Mouse (Mus musculus) liver, adult 2 months (tissue): ENCODE measurements around the gene Rasa3. TPM values are rescaled to one million over a fixed set of nuclear protein-coding genes. Genes with fewer than 3 reads are reported as not detected.
A peak's percentile ranks its signal among the peaks of the same experiment; 100 is the strongest.

Experiments
- DNase-seq: peaks from one replicate; pipeline ENCODE4 v3.0.0-alpha.2; 2011; ENCODE audit warnings: low read depth, low spot score; ENCODE audit errors: extremely low read depth
- H3K27ac ChIP-seq: fragments of 200-500 bp; replicated peaks from 2 replicates; pipeline ENCODE4 v1.5.1; 2012; ENCODE audit warnings: low read depth, mild to moderate bottlenecking, control low read depth, inconsistent platforms, low read length; ENCODE audit not compliant: insufficient read depth
- H3K27me3 ChIP-seq: fragments of 200-500 bp; 2 replicates; pipeline ENCODE4 v1.6.1; 2012; ENCODE audit warnings: mild to moderate bottlenecking, moderate library complexity, low read length, inconsistent platforms; ENCODE audit not compliant: control insufficient read depth, insufficient read depth
- H3K36me3 ChIP-seq: fragments of 200-500 bp; 2 replicates; pipeline ENCODE4 v1.6.1; 2012; ENCODE audit warnings: low read length, inconsistent platforms; ENCODE audit not compliant: control insufficient read depth, insufficient read depth
- H3K4me1 ChIP-seq: fragments of 200-500 bp; 2 replicates; pipeline ENCODE4 v1.6.1; 2011; ENCODE audit warnings: low read length; ENCODE audit not compliant: control insufficient read depth, insufficient read depth
- H3K4me3 ChIP-seq: fragments of 200-500 bp; 2 replicates; pipeline ENCODE4 v1.5.1; 2011; ENCODE audit warnings: low read depth, mild to moderate bottlenecking, control low read depth, low read length, moderate library complexity; ENCODE audit not compliant: insufficient read depth
- H3K79me2 ChIP-seq: fragments of 200-500 bp; 2 replicates; pipeline ENCODE4 v1.6.1; 2012; ENCODE audit warnings: inconsistent platforms, mild to moderate bottlenecking, low read length, moderate library complexity; ENCODE audit not compliant: control insufficient read depth, insufficient read depth
- H3K9ac ChIP-seq: fragments of 200-500 bp; 2 replicates; pipeline ENCODE4 v1.6.1; 2012; ENCODE audit warnings: low read depth, mild to moderate bottlenecking, control low read depth, inconsistent platforms, low read length
- CTCF ChIP-seq: fragments of 200-500 bp; IDR thresholded peaks from 2 replicates; pipeline ENCODE4 v1.5.1; 2011; ENCODE audit warnings: low read depth, low read length, control low read depth
- POLR2A ChIP-seq: fragments of 200-500 bp; IDR thresholded peaks from 2 replicates; pipeline ENCODE4 v1.6.1; 2011; ENCODE audit warnings: low read length, control low read depth; ENCODE audit not compliant: insufficient read depth; ENCODE audit errors: extremely low read depth
- WGBS: fragments of 180-500 bp; shearing (Covaris S2); methylation state at CpG from one replicate; pipeline ENCODE4 v1.1.7; 2018; 5-methylcytosine and 5-hydroxymethylcytosine counted together
- polyA plus RNA-seq: library from polyadenylated mRNA; depleted of rRNA; stranded (reverse); fragments of >200 nt; gene quantifications from 2 replicates; pipeline ENCODE4 v1.2.3, GENCODE M21; 2012
- total RNA-seq: library from RNA; depleted of rRNA; stranded (reverse); fragments of >200 nt; gene quantifications from 2 replicates; pipeline ENCODE4 v1.2.3, GENCODE M21; 2014

The Rasa3 gene
- total and polyA plus RNA-seq, 2 experiments, result 6.6 to 10.3 TPM

- Histone ChIP-seq H3K4me3 (no peak overlapping the region), H3K9ac (no peak overlapping the region), H3K36me3 (no peaks in the 10 kb centered on the region), H3K4me1 (peaks cover 2% of the 10 kb centered on the region; the same call in 1 of the 2 replicates), H3K27ac (no peak overlapping the region; the same call in 1 of the 2 replicates), H3K79me2 (no peaks in the 10 kb centered on the region), H3K27me3 (no peaks in the 10 kb centered on the region)
- no peak for DNase-seq
- WGBS, result 75% methylated on average over 4 of the region's 4 CpGs
- TF ChIP-seq POLR2A (no peak), CTCF (peak; percentile 43)
Measured at GRCm38 (mm10) chr8:13673215-13673614, 4.2 kb downstream of the Rasa3 start.

- DNase-seq, result peak; percentile 29
- Histone ChIP-seq H3K4me1 (no peaks in the 10 kb centered on the region), H3K27ac (0 out of 2 replicates have a peak overlapping the region, but pooled peaks have one; percentile 3), H3K79me2 (no peaks in the 10 kb centered on the region), H3K36me3 (no peaks in the 10 kb centered on the region), H3K27me3 (no peaks in the 10 kb centered on the region), H3K4me3 (no peak overlapping the region), H3K9ac (no peak overlapping the region)
- TF ChIP-seq POLR2A, result no peak
- TF ChIP-seq CTCF, result no peak
- WGBS, result 79% methylated on average over 10 of the region's 10 CpGs
Measured at GRCm38 (mm10) chr8:13671246-13672003, 6.0 kb downstream of the Rasa3 start.

GRCm38 (mm10) chr8:13670011-13670471, 7.4 kb downstream of the Rasa3 start:
- peak overlapping the region; percentile 27 for H3K27ac ChIP-seq
- no peaks in the 10 kb centered on the region for H3K79me2 ChIP-seq
- no peaks in the 10 kb centered on the region for H3K36me3 ChIP-seq
- H3K27me3 ChIP-seq, result no peaks in the 10 kb centered on the region
- H3K9ac ChIP-seq, result no peak overlapping the region
- no peaks in the 10 kb centered on the region; the same call in 1 of the 2 replicates for H3K4me1 ChIP-seq
- TF ChIP-seq POLR2A (no peak), CTCF (no peak)
- no peak for DNase-seq
- WGBS, result 83% methylated on average over 17 of the region's 17 CpGs
- H3K4me3 ChIP-seq, result no peak overlapping the region

GRCm38 (mm10) chr8:13668367-13668766, 9.0 kb downstream of the Rasa3 start:
- WGBS, result 84% methylated on average over 10 of the region's 10 CpGs
- H3K36me3 ChIP-seq, result no peaks in the 10 kb centered on the region
- H3K4me3 ChIP-seq, result no peak overlapping the region
- no peaks in the 10 kb centered on the region for H3K27me3 ChIP-seq
- DNase-seq, result peak; percentile 30
- TF ChIP-seq CTCF (no peak), POLR2A (no peak)
- H3K9ac ChIP-seq, result no peak overlapping the region
- no peaks in the 10 kb centered on the region for H3K79me2 ChIP-seq
- peak overlapping the region; percentile 11 for H3K27ac ChIP-seq
- no peaks in the 10 kb centered on the region; the same call in 1 of the 2 replicates for H3K4me1 ChIP-seq

GRCm38 (mm10) chr8:13667917-13668316, 9.5 kb downstream of the Rasa3 start:
- Histone ChIP-seq H3K9ac (no peak overlapping the region), H3K4me3 (no peak overlapping the region), H3K27ac (peak overlapping the region; percentile 52), H3K27me3 (no peaks in the 10 kb centered on the region), H3K79me2 (no peaks in the 10 kb centered on the region), H3K4me1 (no peaks in the 10 kb centered on the region; the same call in 1 of the 2 replicates), H3K36me3 (no peaks in the 10 kb centered on the region)
- WGBS, result 82% methylated on average over 4 of the region's 4 CpGs
- 0 out of 2 replicates have a peak, but pooled peaks have one; percentile 17 for TF ChIP-seq CTCF
- no peak for TF ChIP-seq POLR2A
- no peak for DNase-seq

- H3K36me3 ChIP-seq, result no peaks in the 10 kb centered on the region
- WGBS, result 63% methylated on average over 8 of the region's 8 CpGs
- H3K27me3 ChIP-seq, result no peaks in the 10 kb centered on the region
- no peak overlapping the region for H3K9ac ChIP-seq
- H3K27ac ChIP-seq, result peak overlapping the region; percentile 5; the same call in 1 of the 2 replicates
- no peak for TF ChIP-seq POLR2A
- no peak for TF ChIP-seq CTCF
- no peaks in the 10 kb centered on the region; the same call in 1 of the 2 replicates for H3K4me1 ChIP-seq
- no peaks in the 10 kb centered on the region for H3K79me2 ChIP-seq
- H3K4me3 ChIP-seq, result no peak overlapping the region
- DNase-seq, result no peak
Measured at GRCm38 (mm10) chr8:13665944-13666343, 11.5 kb downstream of the Rasa3 start.
